Mouse (Mus musculus): ENCODE data around the gene Bcor.
A peak's percentile ranks its signal among the peaks of the same experiment; 100 is the strongest.

Gene Bcor

GRCm38 (mm10) chrX:12085949-12086348 is 74.2 kb downstream of the Bcor start:
- no peak for DNase-seq

GRCm38 (mm10) chrX:12085290-12085689 is 74.9 kb downstream of the Bcor start:
- no peak for DNase-seq

DNA sequence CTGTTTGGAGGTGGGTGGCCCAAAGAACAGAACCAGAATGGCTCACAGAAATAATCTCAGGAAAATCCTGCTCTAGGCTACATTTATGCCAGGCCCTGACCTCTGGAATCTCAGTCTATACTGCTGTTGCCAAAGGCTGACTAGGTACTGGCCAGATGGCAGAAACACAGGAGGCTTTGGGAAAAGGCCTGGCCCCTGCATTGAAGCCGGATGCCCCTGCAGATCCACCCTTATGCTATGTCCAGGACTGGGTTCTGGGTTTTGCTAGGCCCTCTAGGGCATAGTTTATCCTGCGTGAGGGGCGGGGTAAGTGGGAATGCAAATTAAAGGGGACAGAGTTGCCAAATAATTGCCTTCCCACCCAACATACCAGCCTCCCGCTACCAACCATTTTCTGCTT is 75.5 kb downstream of the Bcor start:
- no peak for DNase-seq

- DNase-seq, result no peak
These were observed 76.5 kb downstream of the Bcor start for GRCm38 (mm10) chrX:12083631-12084030.

DNA sequence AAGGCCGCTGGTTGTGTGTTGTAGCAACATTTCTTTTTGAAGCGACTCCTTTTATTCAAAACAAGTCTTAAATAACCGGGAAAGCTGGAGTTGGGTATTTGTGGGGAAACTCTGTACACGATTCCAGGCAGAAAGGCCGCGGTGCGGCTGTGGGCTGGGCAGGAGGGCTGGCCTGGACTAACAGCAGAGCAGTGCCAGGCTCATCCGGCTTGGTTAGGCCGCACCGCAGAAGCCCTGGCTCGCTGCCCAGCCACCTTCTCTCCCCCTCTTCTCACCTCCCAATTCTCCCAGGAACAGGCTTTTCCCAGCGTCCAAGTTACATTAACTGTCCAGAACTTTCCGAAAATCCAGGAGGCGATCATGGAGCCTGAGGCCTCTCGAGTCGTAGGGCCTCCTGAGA is 77.4 kb downstream of the Bcor start:
- peak; percentile 37 for DNase-seq

DNA sequence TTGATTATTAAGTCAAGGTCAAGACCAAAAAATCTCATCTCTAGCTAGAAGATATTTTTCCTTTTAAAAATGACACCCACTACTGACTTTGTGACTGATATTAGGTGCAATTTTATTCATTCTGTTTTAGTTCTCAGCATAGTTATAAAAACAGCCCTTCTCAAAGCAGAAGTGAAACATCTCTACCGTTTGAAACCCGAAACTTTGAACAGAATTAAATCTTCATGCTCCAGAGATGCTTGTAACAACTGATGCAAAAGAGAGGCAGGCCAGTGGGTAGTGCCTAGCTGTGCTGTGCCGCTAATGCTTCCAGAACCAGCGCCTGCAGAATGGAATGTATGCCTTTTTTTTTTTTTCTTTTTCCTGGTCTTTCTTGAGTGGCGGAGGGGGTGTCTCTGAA is 78.0 kb downstream of the Bcor start:
- DNase-seq, result no peak

GRCm38 (mm10) chrX:12081741-12082155 is 78.4 kb downstream of the Bcor start:
- DNase-seq, result no peak

GRCm38 (mm10) chrX:12080904-12081740 is 79.0 kb downstream of the Bcor start:
- DNase-seq, result peak; percentile 47

GRCm38 (mm10) chrX:12080095-12080903 is 79.9 kb downstream of the Bcor start:
- peak; percentile 73 for DNase-seq

DNA sequence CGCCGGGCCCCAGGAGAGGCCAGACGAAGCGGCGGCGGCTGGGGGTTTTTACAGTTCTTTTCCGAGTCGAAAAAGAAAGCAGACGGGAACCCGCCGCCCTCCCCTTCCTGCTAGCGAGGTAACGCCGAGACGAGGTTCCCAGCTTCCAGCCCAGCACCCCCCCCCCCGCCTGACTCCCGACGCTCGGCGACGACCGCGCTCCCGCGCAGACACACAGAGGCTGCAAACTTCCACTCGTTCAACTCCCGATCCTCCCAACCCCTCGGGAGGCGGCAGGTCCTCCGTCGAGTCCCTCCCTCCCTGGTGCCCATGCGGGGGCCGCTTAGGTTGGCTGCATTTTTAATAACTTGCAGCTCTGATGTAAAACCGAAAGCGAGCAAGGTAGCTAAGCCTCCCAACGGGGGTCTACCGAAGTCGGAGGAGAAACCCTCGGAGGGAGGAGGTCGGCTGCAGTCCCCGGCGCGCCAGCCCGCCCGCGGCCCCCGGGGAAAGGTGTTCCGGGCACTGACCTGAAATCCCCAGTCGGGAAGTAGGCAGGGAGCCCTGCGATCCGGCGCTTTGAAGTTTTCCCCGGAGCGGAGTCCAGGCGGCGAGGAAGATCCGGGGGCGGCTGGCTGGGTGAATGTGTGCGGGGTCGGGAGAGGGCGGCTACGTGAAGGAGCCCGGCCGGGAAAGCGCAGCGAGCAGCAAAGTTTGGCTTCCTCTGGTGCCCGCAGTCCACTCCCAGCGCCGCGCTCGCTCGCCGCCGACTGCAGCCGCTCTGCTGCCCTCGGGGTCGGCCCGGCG is 80.7 kb downstream of the Bcor start:
- DNase-seq, result peak; percentile 58

- DNase-seq, result no peak
These were observed 81.2 kb downstream of the Bcor start for GRCm38 (mm10) chrX:12079059-12079308.

GRCm38 (mm10) chrX:12078195-12079058 is 81.7 kb downstream of the Bcor start:
- peak; percentile 62 for DNase-seq

DNA sequence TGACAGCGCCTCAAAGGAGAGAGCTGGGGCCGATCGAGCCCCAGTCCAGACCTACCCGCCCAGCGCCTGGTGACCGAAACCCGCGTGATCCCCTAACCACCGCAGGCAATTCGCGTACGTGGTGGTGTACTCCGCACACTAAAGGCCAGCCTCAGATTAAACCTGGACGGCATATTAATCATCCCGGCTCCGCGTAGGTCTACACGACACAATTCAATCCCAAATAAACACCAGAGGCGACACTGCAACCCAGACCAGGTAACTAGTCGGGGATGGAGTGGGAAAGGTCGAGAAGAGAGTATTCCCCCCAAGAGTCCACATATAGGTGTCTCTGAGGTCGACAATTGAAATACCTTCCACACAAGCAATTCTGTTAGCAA is 82.6 kb downstream of the Bcor start:
- DNase-seq, result no peak

GRCm38 (mm10) chrX:12076763-12077600 is 83.2 kb downstream of the Bcor start:
- DNase-seq, result peak; percentile 65

DNA sequence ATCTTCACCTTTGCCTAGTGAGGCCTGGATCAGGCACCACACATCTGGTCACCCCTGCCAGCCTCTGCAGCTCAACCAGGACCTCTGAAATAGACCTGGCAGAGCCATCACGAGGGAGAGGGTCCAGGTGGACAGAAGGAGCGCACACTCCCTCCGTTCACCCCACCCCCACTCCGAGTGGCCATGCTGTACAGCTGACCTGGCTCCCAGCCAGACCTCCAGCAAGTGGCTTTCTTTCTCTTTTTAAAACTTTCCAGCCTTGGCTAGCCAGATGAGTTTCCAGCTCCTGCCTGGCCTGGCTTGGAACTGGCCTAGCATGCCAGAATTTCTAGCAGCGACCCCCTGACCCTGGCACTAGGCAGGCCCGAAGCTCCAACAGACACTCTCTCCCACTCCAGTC is 87.4 kb downstream of the Bcor start:
- DNase-seq, result peak; percentile 38

DNA sequence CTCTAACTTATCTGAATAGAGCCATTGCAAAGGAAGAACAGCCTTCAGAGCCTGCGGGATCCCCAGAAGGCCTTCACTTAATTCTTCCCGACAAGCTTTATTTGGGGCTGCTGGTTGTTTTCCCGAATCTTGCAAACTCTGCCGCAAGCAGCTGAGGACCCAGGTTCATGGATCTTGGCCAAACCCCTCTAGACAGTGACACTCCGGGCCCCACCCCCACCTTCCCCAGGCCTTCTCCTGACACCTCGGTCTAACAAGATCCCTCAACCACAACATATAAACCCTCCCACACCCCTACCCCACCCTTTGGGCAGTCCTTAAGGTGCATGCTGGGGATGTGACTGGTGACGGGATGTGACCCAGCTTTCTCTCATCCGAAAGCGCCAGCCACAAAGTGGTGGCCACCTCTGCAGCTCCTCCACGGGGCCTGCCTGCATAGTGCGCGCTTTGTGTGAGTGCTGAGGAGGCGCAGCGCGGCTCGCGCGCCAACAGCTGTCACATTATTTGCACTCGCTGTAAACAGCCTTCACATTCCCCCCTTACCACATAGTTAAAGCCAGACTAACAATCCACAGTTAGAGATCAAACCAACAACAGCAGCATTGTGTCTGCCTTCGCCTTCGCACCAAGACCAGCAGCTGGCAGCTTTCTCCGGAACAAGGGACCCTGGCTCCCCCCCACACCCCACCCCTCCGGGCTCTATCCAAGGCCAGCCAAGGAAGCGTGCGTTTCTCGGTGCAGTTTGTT is 91.0 kb downstream of the Bcor start:
- no peak for DNase-seq

DNA sequence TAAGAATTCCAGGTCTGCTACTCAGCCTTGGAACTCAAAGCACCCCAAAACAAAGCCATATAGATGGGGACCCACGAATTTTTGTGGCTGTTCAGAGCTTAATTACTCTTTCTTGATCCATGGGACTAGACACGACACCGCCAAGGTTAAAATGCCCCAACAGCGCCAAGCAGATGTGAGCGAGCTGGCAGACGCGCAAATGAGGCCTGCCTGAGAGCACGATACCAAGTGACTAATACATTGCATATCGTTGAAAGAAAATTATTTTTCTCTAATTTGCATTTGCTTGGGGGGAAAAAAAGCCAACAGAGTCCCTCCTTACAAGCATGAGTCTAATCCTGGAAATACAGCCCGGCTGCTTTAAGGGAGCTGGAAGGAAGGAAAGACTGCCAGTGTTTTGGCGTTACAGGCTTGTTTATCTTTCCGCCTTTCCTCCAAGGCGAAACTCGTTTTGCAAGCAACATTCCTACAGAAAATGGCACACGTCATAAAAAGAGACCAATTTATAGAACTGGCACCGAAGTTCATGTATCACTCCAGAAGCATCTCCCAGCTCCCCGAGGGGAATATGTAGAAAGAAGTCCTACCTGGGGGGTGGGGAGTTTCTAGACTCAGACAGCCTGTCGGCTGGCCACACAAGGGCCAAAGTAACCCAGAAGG is 92.2 kb downstream of the Bcor start:
- no peak for DNase-seq

GRCm38 (mm10) chrX:12067031-12067430 is 93.1 kb downstream of the Bcor start:
- no peak for DNase-seq

DNA sequence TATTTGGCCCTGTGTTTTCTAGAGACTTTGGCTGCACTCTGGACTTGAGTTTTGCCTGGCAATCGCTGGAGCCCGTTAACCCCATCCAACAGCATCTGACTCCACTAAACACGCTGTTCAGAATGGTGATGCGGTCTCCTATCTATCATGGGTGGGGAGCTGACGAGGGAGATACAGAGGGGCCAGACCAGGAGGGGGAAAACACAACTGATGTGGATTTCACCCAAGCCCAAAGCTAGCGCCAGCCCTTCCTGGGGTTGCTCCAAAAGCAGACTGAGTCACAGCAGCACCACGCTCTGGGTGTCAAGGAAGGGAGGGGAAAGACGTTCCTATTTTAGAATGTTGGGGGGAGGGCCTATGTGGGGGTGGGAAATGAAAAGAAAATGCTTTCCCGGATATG is 94.4 kb downstream of the Bcor start:
- DNase-seq, result no peak

- DNase-seq, result no peak
These were observed 97.3 kb downstream of the Bcor start for GRCm38 (mm10) chrX:12062932-12063260.
